Mouse (Mus musculus) right cerebral cortex, postnatal 14 days (tissue): ENCODE data around the gene Slc25a10.
"Not testable (repeated sequence)": the region's sequence is repeated elsewhere in the genome, so short reads cannot be mapped to it uniquely, and the experiment has no call there.

Experiments used
- DNase-seq: peaks from one replicate; pipeline ENCODE4 v3.0.0; 2022

The Slc25a10 gene

GRCm38 (mm10) chr11:120514262-120514661 lies 22.6 kb downstream of the Slc25a10 start:
- DNase-seq, result not testable (repeated sequence)

- peak; percentile 85 for DNase-seq
Observed at GRCm38 (mm10) chr11:120515611-120516010, 24.0 kb downstream of the Slc25a10 start.

- no peak for DNase-seq
Observed at GRCm38 (mm10) chr11:120517147-120517546, 25.5 kb downstream of the Slc25a10 start.

GRCm38 (mm10) chr11:120518027-120518426 lies 26.4 kb downstream of the Slc25a10 start:
- peak; percentile 61 for DNase-seq

GRCm38 (mm10) chr11:120518558-120518957 lies 26.9 kb downstream of the Slc25a10 start:
- no peak for DNase-seq

GRCm38 (mm10) chr11:120519738-120520137 lies 28.1 kb downstream of the Slc25a10 start:
- DNase-seq, result no peak

- no peak for DNase-seq
Observed at GRCm38 (mm10) chr11:120520498-120520897, 28.9 kb downstream of the Slc25a10 start.

GRCm38 (mm10) chr11:120520967-120521540 lies 29.4 kb downstream of the Slc25a10 start:
- DNase-seq, result no peak

GRCm38 (mm10) chr11:120522581-120522980 lies 30.9 kb downstream of the Slc25a10 start:
- no peak for DNase-seq

GRCm38 (mm10) chr11:120525959-120526358 lies 34.3 kb downstream of the Slc25a10 start:
- DNase-seq, result no peak

- DNase-seq, result no peak
Observed at GRCm38 (mm10) chr11:120527690-120528354, 36.2 kb downstream of the Slc25a10 start.

- DNase-seq, result no peak
Observed at GRCm38 (mm10) chr11:120528903-120529302, 37.3 kb downstream of the Slc25a10 start.

GRCm38 (mm10) chr11:120530085-120530964 lies 38.7 kb downstream of the Slc25a10 start, which contains the start of gene Gcgr:
Gcgr (plus strand) TSS chr11:120530699.
- no peak for DNase-seq

GRCm38 (mm10) chr11:120531646-120532045 lies 40.0 kb downstream of the Slc25a10 start:
- DNase-seq, result no peak

GRCm38 (mm10) chr11:120534093-120534492 lies 42.5 kb downstream of the Slc25a10 start:
- DNase-seq, result no peak

- DNase-seq, result no peak
Observed at GRCm38 (mm10) chr11:120535145-120535544, 43.5 kb downstream of the Slc25a10 start.

- no peak for DNase-seq
Observed at GRCm38 (mm10) chr11:120535804-120536203, 44.2 kb downstream of the Slc25a10 start.

- no peak for DNase-seq
Observed at GRCm38 (mm10) chr11:120538485-120538884, 46.8 kb downstream of the Slc25a10 start.

GRCm38 (mm10) chr11:120538955-120539284 lies 47.3 kb downstream of the Slc25a10 start:
- no peak for DNase-seq

GRCm38 (mm10) chr11:120539285-120540014 lies 47.8 kb downstream of the Slc25a10 start:
- no peak for DNase-seq

GRCm38 (mm10) chr11:120541907-120542306 lies 50.3 kb downstream of the Slc25a10 start:
- DNase-seq, result no peak

GRCm38 (mm10) chr11:120542376-120542775 lies 50.7 kb downstream of the Slc25a10 start:
- no peak for DNase-seq

GRCm38 (mm10) chr11:120545964-120546363 lies 54.3 kb downstream of the Slc25a10 start:
- DNase-seq, result no peak
